Mouse (Mus musculus): ENCODE results near the gene Bfsp1. TPM values are rescaled to one million over a fixed set of nuclear protein-coding genes. Genes with fewer than 3 reads are reported as not detected.

The Bfsp1 gene
- total and polyA plus RNA-seq, 3 experiments: 2.7 to 3.4 TPM; not detected in 1

- Histone ChIP-seq H3K4me1 (ENCODE audit: control insufficient read depth in 1 of 2, insufficient read depth in 2 of 2, low read length in 2 of 2) (no peaks in the 10 kb centered on the region), H3K79me2 (ENCODE audit: control insufficient read depth, insufficient read depth, low read length, poor library complexity) (no peaks in the 10 kb centered on the region), H3K36me3 (ENCODE audit: control insufficient read depth in 1 of 2, insufficient read depth in 2 of 2, low read length in 2 of 2) (no peaks in the 10 kb centered on the region), H3K9ac (ENCODE audit: control insufficient read depth, low read depth, low read length, poor library complexity, severe bottlenecking) (no peak overlapping the region), H3K9me3 (replicated peaks; ENCODE audit: insufficient read depth, low read length) (no peaks in the 10 kb centered on the region), H3K4me3 (ENCODE audit: control insufficient read depth in 1 of 2, insufficient read depth in 1 of 2, low read depth in 2 of 2, low read length in 2 of 2) (no peak overlapping the region), H3K27me3 (ENCODE audit: control insufficient read depth in 1 of 2, insufficient read depth in 2 of 2, low read length in 2 of 2) (no peaks in the 10 kb centered on the region; a peak in 1 of 4 replicates), H3K27ac (ENCODE audit: control insufficient read depth, low read depth, low read length) (no peak overlapping the region)
- no peak for DNase-seq (ENCODE audit: low read depth, low spot score)
- TF ChIP-seq HCFC1 (IDR thresholded peaks at IDR 0.05; ENCODE audit: low read depth, low read length): no peak
- TF ChIP-seq MAFK (IDR thresholded peaks at IDR 0.05; ENCODE audit: borderline replicate concordance, low read depth, low read length): no peak
- no peak for TF ChIP-seq GABPA (IDR thresholded peaks at IDR 0.05; ENCODE audit: low read depth, low read length)
- no peak for TF ChIP-seq RCOR1 (IDR thresholded peaks at IDR 0.05; ENCODE audit: low read depth, low read length)
- no peak for TF ChIP-seq GATA1 (IDR thresholded peaks at IDR 0.05; ENCODE audit: low read depth, low read length)
- TF ChIP-seq USF1 (IDR thresholded peaks at IDR 0.05; ENCODE audit: low read depth, low read length): no peak
- TF ChIP-seq TAL1 (IDR thresholded peaks at IDR 0.05; ENCODE audit: low read length): no peak
- no peak for TF ChIP-seq ZNF384 (IDR thresholded peaks at IDR 0.05; ENCODE audit: low read depth, low read length)
- no peak for TF ChIP-seq NRF1 (IDR thresholded peaks at IDR 0.05; ENCODE audit: insufficient read depth, low read depth, low read length, poor library complexity, severe bottlenecking)
- TF ChIP-seq CTCF (IDR thresholded peaks at IDR 0.05 in 2 of 3, conservative IDR thresholded peaks at IDR 0.05 in 1 of 3; ENCODE audit: control insufficient read depth in 1 of 3, insufficient read depth in 1 of 3, low read depth in 2 of 3, low read length in 3 of 3, poor library complexity in 1 of 3, severe bottlenecking in 1 of 3): no peak
Observed at GRCm38 (mm10) chr2:143806924-143807664, 55.9 kb downstream of the Bfsp1 start.

GRCm38 (mm10) chr2:143806140-143806923 lies 56.6 kb downstream of the Bfsp1 start:
- H3K27ac ChIP-seq (ENCODE audit: control insufficient read depth, low read depth, low read length): no peak overlapping the region
- H3K36me3 ChIP-seq (ENCODE audit: control insufficient read depth in 1 of 2, insufficient read depth in 2 of 2, low read length in 2 of 2): no peaks in the 10 kb centered on the region
- no peaks in the 10 kb centered on the region for H3K9me3 ChIP-seq (replicated peaks; ENCODE audit: insufficient read depth, low read length)
- no peaks in the 10 kb centered on the region; a peak in 1 of 4 replicates for H3K27me3 ChIP-seq (ENCODE audit: control insufficient read depth in 1 of 2, insufficient read depth in 2 of 2, low read length in 2 of 2)
- no peak for DNase-seq (ENCODE audit: low read depth, low spot score)
- no peaks in the 10 kb centered on the region for H3K79me2 ChIP-seq (ENCODE audit: control insufficient read depth, insufficient read depth, low read length, poor library complexity)
- no peaks in the 10 kb centered on the region for H3K4me1 ChIP-seq (ENCODE audit: control insufficient read depth in 1 of 2, insufficient read depth in 2 of 2, low read length in 2 of 2)
- H3K9ac ChIP-seq (ENCODE audit: control insufficient read depth, low read depth, low read length, poor library complexity, severe bottlenecking): no peak overlapping the region
- no peak for TF ChIP-seq ZMIZ1 (IDR thresholded peaks at IDR 0.05; ENCODE audit: low read depth, low read length)
- no peak for TF ChIP-seq MAX (IDR thresholded peaks at IDR 0.05; ENCODE audit: low read length)
- TF ChIP-seq CHD1 (IDR thresholded peaks at IDR 0.05; ENCODE audit: low read depth, low read length): no peak
- no peak for TF ChIP-seq ZC3H11A (IDR thresholded peaks at IDR 0.05; ENCODE audit: low read depth, low read length)
- no peak for TF ChIP-seq ZKSCAN1 (IDR thresholded peaks at IDR 0.05; ENCODE audit: low read depth, low read length)
- TF ChIP-seq KAT2A (conservative IDR thresholded peaks at IDR 0.05; ENCODE audit: low read depth, low read length): no peak
- TF ChIP-seq TBP (IDR thresholded peaks at IDR 0.05; ENCODE audit: low read depth, low read length): no peak
- no peak for TF ChIP-seq ZNF384 (IDR thresholded peaks at IDR 0.05; ENCODE audit: low read depth, low read length)
- no peak for TF ChIP-seq POLR2AphosphoS2 (IDR thresholded peaks at IDR 0.05; ENCODE audit: low read length)
- no peak for TF ChIP-seq MYC (IDR thresholded peaks at IDR 0.05; ENCODE audit: low read depth, low read length)
- no peak for TF ChIP-seq HCFC1 (IDR thresholded peaks at IDR 0.05; ENCODE audit: low read depth, low read length)
- no peak for TF ChIP-seq NRF1 (IDR thresholded peaks at IDR 0.05; ENCODE audit: insufficient read depth, low read depth, low read length, poor library complexity, severe bottlenecking)
- TF ChIP-seq RAD21 (IDR thresholded peaks at IDR 0.05; ENCODE audit: low read depth, low read length): no peak
- TF ChIP-seq BHLHE40 (IDR thresholded peaks at IDR 0.05; ENCODE audit: borderline replicate concordance, low read depth, low read length): no peak
- TF ChIP-seq EP300 (IDR thresholded peaks at IDR 0.05; ENCODE audit: low read depth in 1 of 2, low read length in 2 of 2): no peak
- TF ChIP-seq TAL1 (IDR thresholded peaks at IDR 0.05; ENCODE audit: low read length): no peak
- no peak for TF ChIP-seq GABPA (IDR thresholded peaks at IDR 0.05; ENCODE audit: low read depth, low read length)
- no peak for TF ChIP-seq CTCF (IDR thresholded peaks at IDR 0.05 in 2 of 3, conservative IDR thresholded peaks at IDR 0.05 in 1 of 3; ENCODE audit: control insufficient read depth in 1 of 3, insufficient read depth in 1 of 3, low read depth in 2 of 3, low read length in 3 of 3, poor library complexity in 1 of 3, severe bottlenecking in 1 of 3)
- no peak for TF ChIP-seq E2F4 (IDR thresholded peaks at IDR 0.05; ENCODE audit: borderline replicate concordance, low read depth, low read length)
- no peak overlapping the region for H3K4me3 ChIP-seq (ENCODE audit: control insufficient read depth in 1 of 2, insufficient read depth in 1 of 2, low read depth in 2 of 2, low read length in 2 of 2)
